Mouse (Mus musculus): ENCODE measurements around the gene Rai1.

DNA sequence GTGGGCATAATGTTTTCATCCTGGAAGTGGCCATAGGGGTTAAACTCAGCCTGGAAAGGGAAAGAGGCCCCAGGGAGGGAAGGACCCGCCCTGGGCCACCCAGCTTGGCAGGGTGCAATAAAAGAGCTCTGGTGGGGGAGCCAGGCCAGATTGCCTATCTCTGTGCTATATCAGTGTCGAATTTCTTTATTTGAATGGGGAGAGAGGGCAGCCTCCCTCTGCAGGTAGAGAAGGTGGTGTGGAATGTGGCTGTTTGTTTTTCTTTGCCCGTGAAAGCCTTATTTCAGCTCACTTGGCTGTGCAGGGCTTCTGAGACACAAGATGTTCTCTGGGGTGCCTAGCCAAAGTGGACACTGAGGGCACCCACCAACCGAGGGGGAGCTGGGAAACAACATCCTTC is 8.8 kb downstream of the Rai1 start:
- TF ChIP-seq CTCF (IDR thresholded peaks at IDR 0.05; ENCODE audit: low read depth) (peak; percentile 21; the same call in 1 of the 2 replicates), EP300 (optimal IDR thresholded peaks at IDR 0.05) (no peak)
